Mouse (Mus musculus): Measurements from ENCODE around the gene Zcchc14.
"Not testable (repeated sequence)": the region's sequence is repeated elsewhere in the genome, so short reads cannot be mapped to it uniquely, and the experiment has no call there.

The Zcchc14 gene

GRCm38 (mm10) chr8:121623043-121623442, 29.7 kb downstream of the Zcchc14 start:
- DNase-seq (ENCODE audit: low read depth, low spot score), result no peak

- no peak for DNase-seq (ENCODE audit: low read depth, low spot score)
Measured at GRCm38 (mm10) chr8:121621879-121622278, 30.8 kb downstream of the Zcchc14 start.

- no peak for DNase-seq (ENCODE audit: low read depth, low spot score)
Measured at GRCm38 (mm10) chr8:121620801-121621516, 31.7 kb downstream of the Zcchc14 start.

- no peak for DNase-seq (ENCODE audit: low read depth, low spot score)
Measured at GRCm38 (mm10) chr8:121619401-121619995, 33.2 kb downstream of the Zcchc14 start.

- DNase-seq (ENCODE audit: low read depth, low spot score), result no peak
Measured at GRCm38 (mm10) chr8:121613419-121613818, 39.3 kb downstream of the Zcchc14 start.

- no peak for DNase-seq (ENCODE audit: low read depth, low spot score)
Measured at GRCm38 (mm10) chr8:121609916-121610315, 42.8 kb downstream of the Zcchc14 start.

GRCm38 (mm10) chr8:121609251-121609650, 43.5 kb downstream of the Zcchc14 start:
- no peak for DNase-seq (ENCODE audit: low read depth, low spot score)

GRCm38 (mm10) chr8:121607661-121608060, 45.0 kb downstream of the Zcchc14 start:
- no peak for DNase-seq (ENCODE audit: low read depth, low spot score)

- no peak for DNase-seq (ENCODE audit: low read depth, low spot score)
Measured at GRCm38 (mm10) chr8:121603801-121604200, 48.9 kb downstream of the Zcchc14 start.

- DNase-seq (ENCODE audit: low read depth, low spot score), result peak; percentile 74
Measured at GRCm38 (mm10) chr8:121602860-121603259, 49.8 kb downstream of the Zcchc14 start.

GRCm38 (mm10) chr8:121602411-121602810, 50.3 kb downstream of the Zcchc14 start:
- DNase-seq (ENCODE audit: low read depth, low spot score), result no peak

- DNase-seq (ENCODE audit: low read depth, low spot score), result no peak
Measured at GRCm38 (mm10) chr8:121599842-121600241, 52.9 kb downstream of the Zcchc14 start.

GRCm38 (mm10) chr8:121598892-121599291, 53.8 kb downstream of the Zcchc14 start:
- DNase-seq (ENCODE audit: low read depth, low spot score), result peak; percentile 68

GRCm38 (mm10) chr8:121598190-121598589, 54.5 kb downstream of the Zcchc14 start:
- DNase-seq (ENCODE audit: low read depth, low spot score), result no peak

GRCm38 (mm10) chr8:121597492-121597891, 55.2 kb downstream of the Zcchc14 start:
- DNase-seq (ENCODE audit: low read depth, low spot score), result not testable (repeated sequence)

GRCm38 (mm10) chr8:121593983-121594382, 58.7 kb downstream of the Zcchc14 start:
- no peak for DNase-seq (ENCODE audit: low read depth, low spot score)

- no peak for DNase-seq (ENCODE audit: low read depth, low spot score)
Measured at GRCm38 (mm10) chr8:121593293-121593692, 59.4 kb downstream of the Zcchc14 start.

- DNase-seq (ENCODE audit: low read depth, low spot score), result no peak
Measured at GRCm38 (mm10) chr8:121591178-121592066, 61.3 kb downstream of the Zcchc14 start.

GRCm38 (mm10) chr8:121590203-121591177, 62.2 kb downstream of the Zcchc14 start, which contains the start of gene Map1lc3b:
Map1lc3b (plus strand) TSS chr8:121590361.
- DNase-seq (ENCODE audit: low read depth, low spot score), result peak; percentile 85

- DNase-seq (ENCODE audit: low read depth, low spot score), result no peak
Measured at GRCm38 (mm10) chr8:121589205-121589726, 63.4 kb downstream of the Zcchc14 start.

- DNase-seq (ENCODE audit: low read depth, low spot score), result no peak
Measured at GRCm38 (mm10) chr8:121588750-121589149, 64.0 kb downstream of the Zcchc14 start.

Data from WW6 (cell line).